Mouse (Mus musculus) kidney, adult 2 months (tissue): Measurements from ENCODE around the gene Gstt2.

Source experiments
- CTCF ChIP-seq: fragments of 200-500 bp; conservative IDR thresholded peaks from 2 replicates; pipeline ENCODE4 v1.5.1; 2011; ENCODE audit warnings: low read depth, mild to moderate bottlenecking, control low read depth, low read length, moderate library complexity, mixed read lengths; ENCODE audit not compliant: insufficient read depth, insufficient read length
- POLR2A ChIP-seq: fragments of 200-500 bp; IDR thresholded peaks from one replicate; pipeline ENCODE4 v1.6.1; 2011; ENCODE audit warnings: low read depth, low read length, control low read depth

- TF ChIP-seq POLR2A, result no peak
- TF ChIP-seq CTCF, result no peak
Measured at GRCm38 (mm10) chr10:75798176-75798696, 39.0 kb downstream of the Gstt2 start, which contains the start of gene Gstt1.
